Mouse (Mus musculus) E14TG2a.4 (cell line): ENCODE data around the gene Pycr1.

Source experiments
- CTCF ChIP-seq: conservative IDR thresholded peaks from 2 replicates; pipeline ENCODE4 v1.5.1; 2014; ENCODE audit warnings: low read length
- POU5F1 ChIP-seq: IDR thresholded peaks from 2 replicates; pipeline ENCODE4 v1.6.1; 2014; ENCODE audit warnings: low read length, borderline replicate concordance

- TF ChIP-seq CTCF = no peak
- TF ChIP-seq POU5F1 = no peak
These were observed 42.9 kb downstream of the Pycr1 start for GRCm38 (mm10) chr11:120600716-120601115.
